Mouse (Mus musculus) retina, postnatal 1 day (tissue): ENCODE data around the gene Tmem270.

Source experiments
- DNase-seq: peaks from one replicate; pipeline ENCODE4 v3.0.0-alpha.2; 2012

The Tmem270 gene

GRCm38 (mm10) chr5:134876801-134877200, 29.7 kb downstream of the Tmem270 start:
- no peak for DNase-seq

DNA sequence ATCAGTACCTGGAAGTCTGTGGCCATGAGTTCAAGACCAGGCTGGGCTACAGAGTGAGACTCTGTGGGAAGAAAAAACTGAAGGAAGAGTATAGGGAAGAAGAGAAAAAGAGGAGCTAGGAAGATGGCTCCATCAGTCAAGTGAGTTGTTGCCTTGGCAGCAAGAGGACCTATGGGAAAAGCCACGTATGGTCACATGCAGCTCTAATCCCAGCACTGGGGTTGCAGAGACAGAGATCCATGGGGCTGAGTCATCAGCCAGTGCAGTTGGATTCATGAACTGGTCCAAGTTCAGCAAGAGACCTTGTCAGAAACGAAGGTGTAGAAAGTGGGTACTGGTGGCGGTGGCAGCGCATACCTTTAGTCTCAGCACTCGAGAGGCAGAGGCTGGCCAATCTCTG, 31.3 kb downstream of the Tmem270 start:
- no peak for DNase-seq

GRCm38 (mm10) chr5:134873956-134874879, 32.3 kb downstream of the Tmem270 start:
- no peak for DNase-seq

DNA sequence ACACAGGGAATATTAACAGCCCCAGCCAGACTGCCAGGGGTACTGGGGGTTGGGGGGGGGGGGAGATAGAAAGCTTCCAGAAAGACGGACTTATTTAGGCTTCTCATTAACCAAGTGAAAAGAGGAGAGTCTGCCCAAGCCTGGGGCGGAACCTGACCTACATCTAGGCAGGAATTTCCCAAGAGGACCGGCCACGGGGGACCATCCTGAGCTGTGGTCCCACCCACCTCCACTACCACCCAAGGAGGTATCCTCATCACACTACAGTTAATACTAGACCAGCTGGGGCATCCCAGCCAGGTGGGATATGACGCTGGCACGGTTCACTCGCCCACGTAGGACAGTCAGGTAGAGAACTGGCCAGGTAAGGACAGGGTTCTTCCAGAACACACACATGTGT, 33.5 kb downstream of the Tmem270 start:
- DNase-seq, result peak; percentile 9

DNA sequence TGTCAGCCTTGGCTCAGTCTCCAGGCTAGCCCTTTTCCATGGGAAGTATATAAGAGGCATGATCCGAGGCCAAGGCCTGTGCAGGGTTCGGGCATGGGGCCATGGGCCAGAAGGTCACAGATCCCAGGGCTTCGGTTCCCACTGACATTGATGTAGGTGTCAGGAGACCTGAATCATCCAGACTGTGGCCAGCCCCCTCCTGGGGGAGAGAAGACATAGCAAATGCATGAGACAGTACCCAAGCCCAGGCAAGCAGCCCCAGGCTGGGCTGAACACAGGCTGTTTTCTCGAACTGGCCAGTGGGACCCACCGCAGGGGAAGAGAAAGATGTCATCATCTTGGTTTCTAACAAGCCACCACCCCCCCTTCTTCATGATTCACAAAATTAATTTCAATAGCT, 33.9 kb downstream of the Tmem270 start:
- DNase-seq, result peak; percentile 15

DNA sequence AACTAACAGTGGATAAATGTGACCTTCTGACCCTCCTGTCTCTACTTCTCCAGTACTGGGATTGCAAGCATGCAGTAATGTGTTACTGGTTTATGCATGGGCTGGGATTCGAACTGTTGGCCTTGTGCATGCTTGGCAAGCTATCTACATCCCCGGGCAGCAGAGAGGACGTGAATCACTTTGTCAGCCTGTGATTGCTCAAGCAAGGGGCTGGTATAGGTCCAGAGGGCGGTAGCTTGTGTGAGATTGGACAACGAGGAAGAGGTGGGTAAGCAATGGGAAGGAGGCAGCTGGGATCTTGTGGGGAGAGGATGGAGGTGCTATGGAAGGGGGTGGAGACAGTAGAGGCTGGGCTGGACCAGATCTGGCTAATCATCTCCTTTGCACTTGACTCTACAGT, 38.0 kb downstream of the Tmem270 start:
- no peak for DNase-seq

- no peak for DNase-seq
Measured at GRCm38 (mm10) chr5:134867320-134868144, 39.0 kb downstream of the Tmem270 start.

DNA sequence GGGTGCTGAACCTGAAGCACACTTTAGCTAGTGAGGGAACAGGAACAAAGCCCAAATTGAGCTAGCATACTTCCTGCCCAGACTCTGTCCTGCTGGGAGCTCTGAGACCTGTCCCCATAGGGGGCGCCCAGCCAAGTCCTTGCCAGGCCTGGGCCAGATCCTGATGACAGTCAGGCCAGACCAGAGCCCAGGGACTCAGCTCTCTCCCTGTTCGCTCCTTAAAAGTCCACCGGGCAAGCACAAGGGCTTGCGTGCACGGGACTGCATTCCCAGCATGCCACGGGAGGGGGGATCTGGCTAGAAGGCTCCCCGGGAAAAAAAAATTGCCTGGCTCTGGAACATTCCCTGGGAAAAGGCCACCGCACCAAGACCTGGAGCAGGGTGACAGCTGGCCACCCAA, 41.4 kb downstream of the Tmem270 start:
- DNase-seq, result no peak

GRCm38 (mm10) chr5:134861902-134862497, 44.5 kb downstream of the Tmem270 start:
- DNase-seq, result no peak

- no peak for DNase-seq
Measured at GRCm38 (mm10) chr5:134859193-134859592, 47.3 kb downstream of the Tmem270 start.

DNA sequence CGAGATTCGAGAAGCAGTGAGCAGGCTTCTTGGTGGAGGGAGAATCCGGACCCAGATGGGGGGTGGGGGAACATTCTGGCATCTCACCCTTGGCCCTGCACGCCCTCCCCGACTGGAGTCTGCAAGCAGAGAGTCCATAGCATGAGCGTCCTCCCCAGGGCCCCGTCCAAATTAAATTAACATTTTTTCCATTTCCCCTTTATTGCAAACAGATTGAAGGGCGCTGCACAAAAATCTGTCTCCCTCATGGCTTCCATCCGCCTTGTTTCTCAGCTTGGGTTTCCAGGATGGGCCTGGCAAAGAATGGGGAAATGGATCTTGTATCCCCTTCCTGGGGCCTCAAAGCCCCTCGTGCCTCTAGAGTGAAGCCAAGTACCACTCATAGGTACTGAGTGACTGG, 48.2 kb downstream of the Tmem270 start:
- no peak for DNase-seq

GRCm38 (mm10) chr5:134852873-134853272, 53.7 kb downstream of the Tmem270 start:
- no peak for DNase-seq
